Mouse (Mus musculus) bone marrow macrophage, adult 2 months (primary cell): ENCODE results near the gene Vwc2. TPM values are rescaled to one million over a fixed set of nuclear protein-coding genes. Genes with fewer than 3 reads are reported as not detected.

Experiments
- H3K27ac ChIP-seq: 2 replicates; pipeline ENCODE4 v1.5.1; 2012; ENCODE audit warnings: low read depth, low read length; ENCODE audit not compliant: insufficient read depth
- H3K4me1 ChIP-seq: 2 replicates; pipeline ENCODE4 v1.6.1; 2012; ENCODE audit warnings: low read length; ENCODE audit not compliant: control insufficient read depth, insufficient read depth
- H3K4me3 ChIP-seq: 2 replicates; pipeline ENCODE4 v1.5.1; 2012; ENCODE audit warnings: mild to moderate bottlenecking, low read length, moderate library complexity; ENCODE audit not compliant: insufficient read depth
- CTCF ChIP-seq: IDR thresholded peaks from 2 replicates; pipeline ENCODE4 v1.5.1; 2012; ENCODE audit warnings: low read depth, mild to moderate bottlenecking, low read length, moderate library complexity
- POLR2A ChIP-seq: IDR thresholded peaks from 2 replicates; pipeline ENCODE4 v1.6.1; 2012; ENCODE audit warnings: mild to moderate bottlenecking, low read depth, low read length, borderline replicate concordance
- polyA plus RNA-seq: library from polyadenylated mRNA; stranded (reverse); fragments of >200 nt; gene quantifications from 2 replicates; pipeline ENCODE4 v1.2.4, GENCODE M21; 2012; ENCODE audit not compliant: missing spikeins, insufficient read depth, insufficient read length

Vwc2 gene
- polyA plus RNA-seq, result not detected in 2 replicates

GRCm38 (mm10) chr11:11113576-11114233, at the start of gene Vwc2:
Gene Vwc2, plus strand, starts transcription at chr11:11114223.
- H3K4me1 ChIP-seq, result no peaks in the 10 kb centered on the region
- no peak within 1 kb of the TSS for H3K27ac ChIP-seq
- no peak for TF ChIP-seq POLR2A
- no peak for TF ChIP-seq CTCF
- H3K4me3 ChIP-seq, result no peak within 1 kb of the TSS

DNA sequence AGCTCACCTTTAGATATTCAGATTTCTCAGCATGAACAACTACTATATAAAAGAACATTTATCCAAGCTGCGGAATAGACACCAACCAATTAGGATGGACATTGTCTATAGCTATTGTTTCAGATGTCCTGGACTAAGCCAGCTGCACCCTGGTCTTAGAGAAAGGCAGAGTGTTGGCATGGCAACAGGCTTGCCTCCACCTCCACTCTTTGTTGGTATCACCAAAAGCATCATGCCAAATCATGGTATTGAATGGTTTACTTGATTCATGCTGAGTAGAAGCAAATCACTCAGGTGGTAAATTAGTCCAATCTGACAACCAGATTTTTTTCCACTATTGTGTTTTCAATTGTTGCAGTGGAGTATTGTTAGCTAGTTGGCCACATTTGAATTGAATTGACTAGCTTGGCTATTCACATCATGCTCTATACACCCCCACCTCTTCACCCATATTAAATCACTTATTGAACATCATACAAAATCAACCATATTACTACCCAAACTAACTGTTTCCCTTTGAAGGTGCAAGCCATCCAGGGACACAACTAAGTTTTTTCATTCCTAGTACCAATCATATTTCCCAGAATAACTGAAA, 25.8 kb upstream of the Vwc2 start:
- Histone ChIP-seq H3K27ac (no peak overlapping the region), H3K4me3 (no peak overlapping the region), H3K4me1 (no peaks in the 10 kb centered on the region)
- no peak for TF ChIP-seq POLR2A
- TF ChIP-seq CTCF, result no peak

DNA sequence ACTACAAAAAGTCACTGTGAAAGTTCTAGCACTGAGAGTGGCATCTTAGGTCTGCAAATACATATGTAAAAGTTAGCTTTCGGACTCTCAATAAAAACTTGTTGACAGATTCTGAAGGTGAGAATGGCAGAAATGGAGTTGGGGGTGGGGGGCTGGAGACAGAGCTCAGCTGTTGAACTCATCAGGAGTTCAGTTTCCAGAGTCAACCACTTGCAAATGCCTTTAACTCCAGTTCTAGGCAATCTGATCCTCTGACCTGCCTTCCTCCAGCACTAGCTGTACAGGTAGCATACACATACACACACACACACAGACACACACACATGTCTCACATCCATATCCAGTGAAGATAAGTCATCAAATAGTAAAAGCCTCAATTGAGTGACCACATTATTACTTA, 16.4 kb upstream of the Vwc2 start:
- Histone ChIP-seq H3K4me3 (no peak overlapping the region), H3K27ac (no peak overlapping the region), H3K4me1 (no peaks in the 10 kb centered on the region)
- no peak for TF ChIP-seq CTCF
- no peak for TF ChIP-seq POLR2A

GRCm38 (mm10) chr11:11098282-11098681, 15.7 kb upstream of the Vwc2 start:
- no peaks in the 10 kb centered on the region for H3K4me1 ChIP-seq
- no peak overlapping the region for H3K4me3 ChIP-seq
- TF ChIP-seq CTCF (no peak), POLR2A (no peak)
- H3K27ac ChIP-seq, result no peak overlapping the region

- H3K27ac ChIP-seq, result no peak overlapping the region
Measured at GRCm38 (mm10) chr11:11099011-11099410, 15.0 kb upstream of the Vwc2 start.

DNA sequence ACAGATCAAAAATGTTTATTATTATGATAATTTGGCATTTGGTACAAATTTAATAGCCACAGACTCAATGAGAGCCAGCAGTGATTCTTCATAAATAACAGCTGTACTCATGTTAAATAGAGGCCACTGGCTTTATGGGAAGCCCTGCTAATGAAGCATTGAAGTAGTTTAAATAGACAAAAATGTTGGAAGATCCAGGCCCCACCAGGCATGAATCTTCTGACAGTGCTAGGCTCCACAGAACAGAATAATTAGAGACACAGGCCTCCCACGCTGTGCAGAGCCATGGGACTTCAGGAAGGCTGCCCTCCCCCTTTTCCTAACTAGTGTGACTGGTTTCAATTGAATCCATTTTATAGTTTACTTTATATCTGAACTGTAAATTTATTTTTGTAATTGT, 11.8 kb upstream of the Vwc2 start:
- H3K27ac ChIP-seq, result no peak overlapping the region
- no peaks in the 10 kb centered on the region for H3K4me1 ChIP-seq
- no peak overlapping the region for H3K4me3 ChIP-seq
- TF ChIP-seq POLR2A, result no peak
- TF ChIP-seq CTCF, result no peak

More at GRCm38 (mm10) chr11:11099011-11099410, 15.0 kb upstream of the Vwc2 start:
- no peak overlapping the region for H3K4me3 ChIP-seq
- H3K4me1 ChIP-seq, result no peaks in the 10 kb centered on the region
- TF ChIP-seq CTCF (no peak), POLR2A (no peak)

GRCm38 (mm10) chr11:11102620-11103019, 11.4 kb upstream of the Vwc2 start:
- Histone ChIP-seq H3K27ac (no peak overlapping the region), H3K4me1 (no peaks in the 10 kb centered on the region), H3K4me3 (no peak overlapping the region)
- TF ChIP-seq POLR2A (no peak), CTCF (no peak)

- TF ChIP-seq CTCF (no peak), POLR2A (no peak)
- Histone ChIP-seq H3K4me1 (no peaks in the 10 kb centered on the region), H3K4me3 (no peak overlapping the region), H3K27ac (no peak overlapping the region)
Measured at GRCm38 (mm10) chr11:11108922-11109321, 5.1 kb upstream of the Vwc2 start.

- no peak overlapping the region for H3K27ac ChIP-seq
- H3K4me1 ChIP-seq, result no peaks in the 10 kb centered on the region
- TF ChIP-seq CTCF, result no peak
- TF ChIP-seq POLR2A, result no peak
- H3K4me3 ChIP-seq, result no peak overlapping the region
Measured at GRCm38 (mm10) chr11:11114234-11115030, 409 bp downstream of the Vwc2 start.
